Mouse (Mus musculus): ENCODE results near the gene Lbh.

- TF ChIP-seq CTCF (IDR thresholded peaks at IDR 0.05; ENCODE audit: borderline replicate concordance, insufficient read depth, low read depth, low read length) (no peak), POLR2A (IDR thresholded peaks at IDR 0.05; ENCODE audit: borderline replicate concordance, insufficient read depth, low read length) (no peak)
These were observed 48.8 kb downstream of the Lbh start for GRCm38 (mm10) chr17:72966878-72967277.

Measured in cerebellum, adult 2 months (tissue).